Mouse (Mus musculus) ovary, adult 2 months (tissue): ENCODE measurements around the gene Mbnl3. TPM values are rescaled to one million over a fixed set of nuclear protein-coding genes. Genes with fewer than 3 reads are reported as not detected.

ENCODE experiments used
- polyA plus RNA-seq: library from polyadenylated mRNA; depleted of rRNA; stranded (reverse); fragments of >200 nt; gene quantifications from 2 replicates; pipeline ENCODE4 v1.2.3, GENCODE M21; 2012; rRNA removed

Mbnl3 gene
- polyA plus RNA-seq, result 1.3 and 3.3 TPM in 2 replicates

GRCm38 (mm10) chrX:51206432-51206831, at the start of gene Mbnl3:
Mbnl3 (minus strand) TSS chrX:51206532.

Other genes with a start within 250 kb of the Mbnl3 start
- gene Rap2c, start 188.5 kb downstream of the Mbnl3 start, polyA plus RNA-seq, result 0.79 and 1.1 TPM in 2 replicates